Mouse (Mus musculus): ENCODE measurements at regions not wholly inside any gene's neighbourhood (a gene's known extent, or its start where the extent isn't known, plus 50 kb on each side); places are given as distances from the start of the nearest gene placed in this dataset.

DNA sequence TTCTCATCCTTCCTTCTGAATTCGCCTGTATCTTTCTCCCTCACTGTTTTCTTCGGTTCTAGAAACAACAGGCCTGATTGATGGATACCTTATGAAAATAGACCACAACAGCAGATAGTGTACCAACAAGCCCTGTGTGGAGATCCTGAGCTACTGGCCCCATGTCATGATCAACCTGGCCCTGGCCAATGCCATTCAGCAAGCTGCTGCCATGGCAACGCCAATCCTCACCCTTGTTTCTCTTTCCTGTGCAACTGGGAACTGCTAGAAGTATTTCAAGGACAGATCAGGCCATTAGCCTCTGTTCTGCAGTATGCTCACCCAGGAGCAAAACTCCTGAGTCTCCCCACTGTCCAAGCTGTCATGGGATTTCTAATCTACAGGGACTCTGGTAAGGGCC lies 119.2 kb downstream of the Gxylt1 start:
- Histone ChIP-seq H3K9me3 (ENCODE audit: control insufficient read depth, low read length) (no peaks in the 10 kb centered on the region), H3K36me3 (ENCODE audit: control insufficient read depth, insufficient read depth, low read length) (no peaks in the 10 kb centered on the region), H3K27me3 (ENCODE audit: control insufficient read depth, insufficient read depth, low read length) (no peaks in the 10 kb centered on the region), H3K4me2 (replicated peaks; ENCODE audit: low read depth) (no peak overlapping the region), H3K9ac (ENCODE audit: low read length) (no peak overlapping the region), H3K4me1 (replicated peaks; ENCODE audit: control insufficient read depth, insufficient read depth) (no peaks in the 10 kb centered on the region), H3K27ac (replicated peaks) (no peak overlapping the region), H3K4me3 (ENCODE audit: low read depth, low read length) (no peak overlapping the region)
- TF ChIP-seq CTCF (IDR thresholded peaks at IDR 0.05; ENCODE audit: low read depth): no peak
- no peak for TF ChIP-seq EP300 (optimal IDR thresholded peaks at IDR 0.05)
- WGBS: 68% methylated on average over 3 of the region's 3 CpGs
- DNase-seq (ENCODE audit: low spot score) (no peak), ATAC-seq (ENCODE audit: low FRiP score, low TSS enrichment) (no peak)

DNA sequence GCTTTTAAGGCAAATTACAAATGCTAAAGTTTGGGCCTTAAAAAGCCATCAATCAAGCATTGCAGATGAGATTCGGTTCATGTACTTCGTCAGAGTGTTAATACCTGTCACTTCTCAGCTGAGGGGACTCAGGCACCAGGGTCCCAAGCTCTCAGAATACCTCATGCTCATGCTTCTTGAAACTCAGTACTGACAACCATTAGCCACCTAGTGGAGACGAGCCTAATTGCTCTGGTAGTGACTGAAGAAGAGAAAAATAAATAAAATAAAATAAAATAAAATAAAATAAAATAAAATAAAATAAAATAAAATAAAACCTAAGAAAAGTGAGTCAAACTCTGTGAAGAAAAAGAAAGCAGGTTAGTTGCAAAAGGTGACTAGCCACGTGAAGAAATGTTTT lies 121.0 kb downstream of the Gxylt1 start:
- Histone ChIP-seq H3K9me3 (ENCODE audit: control insufficient read depth, low read length) (no peaks in the 10 kb centered on the region), H3K4me3 (ENCODE audit: low read depth, low read length) (no peak overlapping the region), H3K4me2 (replicated peaks; ENCODE audit: low read depth) (no peak overlapping the region), H3K4me1 (replicated peaks; ENCODE audit: control insufficient read depth, insufficient read depth) (no peaks in the 10 kb centered on the region), H3K27ac (replicated peaks) (no peak overlapping the region), H3K27me3 (ENCODE audit: control insufficient read depth, insufficient read depth, low read length) (no peaks in the 10 kb centered on the region), H3K36me3 (ENCODE audit: control insufficient read depth, insufficient read depth, low read length) (no peaks in the 10 kb centered on the region), H3K9ac (ENCODE audit: low read length) (no peak overlapping the region)
- DNase-seq (ENCODE audit: low spot score): no peak
- no peak for ATAC-seq (ENCODE audit: low FRiP score, low TSS enrichment)
- 49% methylated on average over 4 of the region's 4 CpGs for WGBS
- TF ChIP-seq CTCF (IDR thresholded peaks at IDR 0.05; ENCODE audit: low read depth) (peak; percentile 45), EP300 (optimal IDR thresholded peaks at IDR 0.05) (no peak)

DNA sequence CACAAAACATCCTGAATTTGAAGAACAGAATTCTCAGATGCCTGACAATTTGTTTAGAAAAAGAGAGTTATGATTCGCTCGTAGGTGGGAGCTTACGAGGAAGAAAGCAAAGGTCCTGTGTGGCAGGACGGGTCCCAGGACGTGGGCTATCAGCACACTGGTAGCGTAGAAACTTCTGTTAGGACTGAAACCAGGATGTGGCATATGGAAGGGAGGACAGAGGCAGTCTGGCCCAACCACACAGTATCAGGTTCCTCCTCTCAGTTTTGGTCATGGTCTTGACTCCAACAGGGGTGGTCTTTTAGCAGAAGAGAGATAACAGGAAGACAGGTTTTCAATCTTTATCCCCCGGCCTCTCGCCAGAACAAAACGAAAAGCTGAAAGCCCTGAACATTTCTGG lies 130.1 kb downstream of the Gxylt1 start:
- H3K9me3 ChIP-seq (ENCODE audit: control insufficient read depth, low read length): no peaks in the 10 kb centered on the region
- TF ChIP-seq CTCF (IDR thresholded peaks at IDR 0.05; ENCODE audit: low read depth) (no peak), EP300 (optimal IDR thresholded peaks at IDR 0.05) (no peak)
- WGBS: 48% methylated on average over 9 of the region's 9 CpGs

DNA sequence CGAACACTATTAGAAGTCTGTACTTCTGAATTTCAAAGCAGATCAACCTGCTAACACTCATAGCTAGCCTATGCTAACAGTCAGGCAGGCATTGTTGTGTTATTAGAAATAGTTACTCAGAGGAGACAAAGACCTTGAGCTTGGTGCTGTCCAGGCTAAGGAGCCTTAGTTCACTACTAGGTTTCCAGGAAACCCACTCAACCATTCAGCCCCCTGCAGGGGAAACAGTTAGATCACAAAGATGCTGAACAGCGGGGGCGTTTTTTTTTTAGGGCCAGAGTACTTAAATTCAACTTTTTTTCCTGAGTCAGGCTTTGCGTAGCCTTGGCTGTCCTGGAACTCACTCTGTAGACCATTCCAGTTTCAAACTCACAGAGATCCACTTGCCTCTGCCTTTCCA lies 130.7 kb downstream of the Gxylt1 start:
- ATAC-seq (ENCODE audit: low FRiP score, low TSS enrichment): no peak
- 84% methylated on average over 4 of the region's 4 CpGs for WGBS
- Histone ChIP-seq H3K27ac (replicated peaks) (no peak overlapping the region), H3K4me3 (ENCODE audit: low read depth, low read length) (no peak overlapping the region), H3K36me3 (ENCODE audit: control insufficient read depth, insufficient read depth, low read length) (no peaks in the 10 kb centered on the region), H3K4me1 (replicated peaks; ENCODE audit: control insufficient read depth, insufficient read depth) (no peaks in the 10 kb centered on the region), H3K9ac (ENCODE audit: low read length) (no peak overlapping the region), H3K27me3 (ENCODE audit: control insufficient read depth, insufficient read depth, low read length) (no peaks in the 10 kb centered on the region), H3K4me2 (replicated peaks; ENCODE audit: low read depth) (no peak overlapping the region), H3K9me3 (ENCODE audit: control insufficient read depth, low read length) (no peaks in the 10 kb centered on the region)
- no peak for DNase-seq (ENCODE audit: low spot score)
- TF ChIP-seq CTCF (IDR thresholded peaks at IDR 0.05; ENCODE audit: low read depth) (no peak), EP300 (optimal IDR thresholded peaks at IDR 0.05) (no peak)

More for the DNA sequence above, 130.1 kb downstream of the Gxylt1 start:
- no peaks in the 10 kb centered on the region for H3K4me1 ChIP-seq (replicated peaks; ENCODE audit: control insufficient read depth, insufficient read depth)
- DNase-seq (ENCODE audit: low spot score) (no peak), ATAC-seq (ENCODE audit: low FRiP score, low TSS enrichment) (no peak)
- no peaks in the 10 kb centered on the region for H3K27me3 ChIP-seq (ENCODE audit: control insufficient read depth, insufficient read depth, low read length)
- no peak overlapping the region for H3K27ac ChIP-seq (replicated peaks)
- no peak overlapping the region for H3K4me2 ChIP-seq (replicated peaks; ENCODE audit: low read depth)
- no peak overlapping the region for H3K9ac ChIP-seq (ENCODE audit: low read length)
- H3K36me3 ChIP-seq (ENCODE audit: control insufficient read depth, insufficient read depth, low read length): no peaks in the 10 kb centered on the region
- no peak overlapping the region for H3K4me3 ChIP-seq (ENCODE audit: low read depth, low read length)

DNA sequence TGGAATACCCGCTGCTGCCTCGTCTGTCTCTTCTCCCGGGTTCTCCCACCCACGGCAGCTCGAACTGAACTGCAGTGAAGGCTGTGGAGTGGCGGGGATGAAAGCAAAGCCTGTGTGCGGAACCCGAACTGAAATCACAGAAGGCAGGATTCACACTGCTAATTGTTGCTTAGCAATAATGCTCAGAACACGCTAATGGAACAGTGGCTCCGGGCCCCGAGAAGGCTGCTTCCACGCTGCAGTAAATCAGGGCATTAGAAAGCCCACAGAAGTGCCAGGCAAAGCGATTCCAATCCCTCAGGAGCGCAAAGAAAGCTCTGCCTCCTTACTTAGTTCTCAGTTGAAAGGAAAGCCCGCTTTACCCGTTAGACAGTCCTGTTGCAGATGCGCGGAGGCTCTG lies 141.6 kb downstream of the Gxylt1 start:
- WGBS: 85% methylated on average over 18 of the region's 18 CpGs
- Histone ChIP-seq H3K27me3 (ENCODE audit: control insufficient read depth, insufficient read depth, low read length) (no peaks in the 10 kb centered on the region), H3K9ac (ENCODE audit: low read length) (no peak overlapping the region)

DNA sequence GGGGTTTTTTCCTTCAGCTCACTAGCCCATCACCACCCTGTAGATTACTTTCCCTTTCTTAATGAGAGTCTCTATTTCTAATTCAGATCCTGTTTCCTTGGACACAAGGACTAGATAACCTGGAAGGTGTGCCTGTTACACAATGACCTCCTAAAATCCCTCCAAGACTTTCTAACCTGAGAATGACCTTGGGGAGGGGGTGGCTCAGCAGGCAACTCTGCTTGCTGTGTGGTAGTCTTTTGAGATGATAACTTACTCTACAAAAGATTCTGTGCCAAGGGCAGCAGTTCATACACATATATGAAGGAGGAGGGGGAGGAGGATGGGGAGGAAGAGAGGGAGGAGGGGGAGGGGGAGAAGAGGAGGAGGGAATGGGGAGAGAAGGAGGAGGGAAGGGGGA lies 143.9 kb downstream of the Gxylt1 start:
- Histone ChIP-seq H3K27me3 (ENCODE audit: control insufficient read depth, insufficient read depth, low read length) (no peaks in the 10 kb centered on the region), H3K4me2 (replicated peaks; ENCODE audit: low read depth) (no peak overlapping the region), H3K9me3 (ENCODE audit: control insufficient read depth, low read length) (no peaks in the 10 kb centered on the region), H3K27ac (replicated peaks) (no peak overlapping the region), H3K36me3 (ENCODE audit: control insufficient read depth, insufficient read depth, low read length) (no peaks in the 10 kb centered on the region), H3K4me1 (replicated peaks; ENCODE audit: control insufficient read depth, insufficient read depth) (no peaks in the 10 kb centered on the region), H3K9ac (ENCODE audit: low read length) (no peak overlapping the region), H3K4me3 (ENCODE audit: low read depth, low read length) (no peak overlapping the region)
- ATAC-seq (ENCODE audit: low FRiP score, low TSS enrichment) (no peak), DNase-seq (ENCODE audit: low spot score) (no peak)
- no peak for TF ChIP-seq EP300 (optimal IDR thresholded peaks at IDR 0.05)
- TF ChIP-seq CTCF (IDR thresholded peaks at IDR 0.05; ENCODE audit: low read depth): no peak

More for the DNA sequence above, 141.6 kb downstream of the Gxylt1 start:
- no peak overlapping the region for H3K4me3 ChIP-seq (ENCODE audit: low read depth, low read length)
- H3K36me3 ChIP-seq (ENCODE audit: control insufficient read depth, insufficient read depth, low read length): no peaks in the 10 kb centered on the region
- H3K4me1 ChIP-seq (replicated peaks; ENCODE audit: control insufficient read depth, insufficient read depth): no peaks in the 10 kb centered on the region
- H3K4me2 ChIP-seq (replicated peaks; ENCODE audit: low read depth): no peak overlapping the region
- no peaks in the 10 kb centered on the region for H3K9me3 ChIP-seq (ENCODE audit: control insufficient read depth, low read length)
- ATAC-seq (ENCODE audit: low FRiP score, low TSS enrichment): no peak
- TF ChIP-seq CTCF (IDR thresholded peaks at IDR 0.05; ENCODE audit: low read depth) (no peak), EP300 (optimal IDR thresholded peaks at IDR 0.05) (no peak)
- H3K27ac ChIP-seq (replicated peaks): no peak overlapping the region
- no peak for DNase-seq (ENCODE audit: low spot score)
